Mouse (Mus musculus): ENCODE results near the gene Fbxo6. TPM values are rescaled to one million over a fixed set of nuclear protein-coding genes. Genes with fewer than 3 reads are reported as not detected.

The Fbxo6 gene
- 19.3 and 30.5 TPM in 2 replicates for polyA plus RNA-seq (2012; ENCODE audit: low replicate concordance)

GRCm38 (mm10) chr4:148151267-148152168, at the start of gene Fbxo6:
TSS of gene Fbxo6 (minus strand) at chr4:148152140.

GRCm38 (mm10) chr4:148160436-148161390, 8.8 kb upstream of the Fbxo6 start, which contains the start of the genes Fbxo44 and Fbxo2:
TSS of gene Fbxo44 (minus strand) at chr4:148160482.
TSS of gene Fbxo2 (plus strand) at chr4:148160621.

GRCm38 (mm10) chr4:148130561-148131413, 21.2 kb downstream of the Fbxo6 start, which contains the start of gene Draxin:
TSS of gene Draxin (minus strand) at chr4:148130698.

GRCm38 (mm10) chr4:148130133-148130532, 21.8 kb downstream of the Fbxo6 start, which contains the start of gene Mad2l2:
TSS of gene Mad2l2 (plus strand) at chr4:148130384.

Other genes starting within 250 kb of the Fbxo6 start
- 13.6 and 22.1 TPM in 2 replicates for gene Mfn2, start 247.4 kb downstream of the Fbxo6 start, polyA plus RNA-seq (2012; ENCODE audit: low replicate concordance)
- 11.9 and 12.5 TPM in 2 replicates for gene Plod1, start 215.4 kb downstream of the Fbxo6 start, polyA plus RNA-seq (2012; ENCODE audit: low replicate concordance)
- gene 2510039O18Rik, start 211.2 kb downstream of the Fbxo6 start, polyA plus RNA-seq (2012; ENCODE audit: low replicate concordance): 141 and 142 TPM in 2 replicates
- gene Nppb, start 166.4 kb downstream of the Fbxo6 start, polyA plus RNA-seq (2012; ENCODE audit: low replicate concordance): not detected in 2 replicates
- not detected in 2 replicates for gene Nppa, start 151.4 kb downstream of the Fbxo6 start, polyA plus RNA-seq (2012; ENCODE audit: low replicate concordance)
- 4.8 and 5.6 TPM in 2 replicates for gene Clcn6, start 113.3 kb downstream of the Fbxo6 start, polyA plus RNA-seq (2012; ENCODE audit: low replicate concordance)
- gene Mthfr, start 113.1 kb downstream of the Fbxo6 start, polyA plus RNA-seq (2012; ENCODE audit: low replicate concordance): 12.5 and 17.2 TPM in 2 replicates
- 8.4 and 16.3 TPM in 2 replicates for gene Agtrap, start 64.1 kb downstream of the Fbxo6 start, polyA plus RNA-seq (2012; ENCODE audit: low replicate concordance)
- 9.8 and 19.3 TPM in 2 replicates for gene Mad2l2, start 21.8 kb downstream of the Fbxo6 start, polyA plus RNA-seq (2012; ENCODE audit: low replicate concordance)
- gene Draxin, start 21.4 kb downstream of the Fbxo6 start, polyA plus RNA-seq (2012; ENCODE audit: low replicate concordance): 0.10 and 0.12 TPM in 2 replicates
- 4.3 and 5.4 TPM in 2 replicates for gene Fbxo44, start 8.3 kb upstream of the Fbxo6 start, polyA plus RNA-seq (2012; ENCODE audit: low replicate concordance)
- 0.41 TPM in 1 of 2 replicates, not detected in the other for gene Fbxo2, start 8.5 kb upstream of the Fbxo6 start, polyA plus RNA-seq (2012; ENCODE audit: low replicate concordance)
- 0.02 and 0.07 TPM in 2 replicates for gene Disp3, start 135.8 kb upstream of the Fbxo6 start, polyA plus RNA-seq (2012; ENCODE audit: low replicate concordance)